Comparison of ENCODE assay signal across 28 mouse cellular contexts in the genomic region with DNA sequence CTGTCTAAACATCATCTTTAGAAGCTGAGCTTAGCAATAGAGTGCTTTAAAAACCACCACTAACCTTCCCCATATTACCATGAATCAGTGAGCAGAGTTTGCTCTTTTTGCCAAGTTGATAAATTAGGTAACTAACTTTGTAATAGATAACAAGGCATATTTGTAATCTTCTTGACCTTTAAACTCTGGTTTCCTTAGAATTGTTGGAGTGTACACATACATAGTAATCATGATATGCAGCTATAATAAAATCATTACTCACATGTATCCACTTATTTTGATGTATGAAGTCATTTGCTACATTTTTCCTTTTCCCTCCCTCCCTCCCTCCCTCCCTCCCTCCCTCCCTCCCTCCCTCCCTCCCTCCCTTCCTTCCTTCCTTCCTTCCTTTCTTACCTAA.
"Had no signal": no experiment of that assay in that cellular context is flagged by ENCODE, and none has a peak within 500 bp of the region (broad histone marks: within the 10 kb centered on the region; RNA-seq: fewer than 3 reads in every experiment).

No protein-coding gene starts in this region.

- H3K9ac ChIP-seq: embryonic facial prominence, embryonic 12.5 days; embryonic facial prominence, embryonic 13.5 days; embryonic facial prominence, embryonic 15.5 days; forebrain, embryonic 13.5 days; forebrain, embryonic 15.5 days; forebrain, postnatal 0 days had no signal

- DNase-seq: cerebellum, adult 18-20 months; cerebellum, adult 2 months; cerebellum, adult 8-10 months; cerebellum, adult 9-10 months; cerebellum, adult 9-11 months; cerebellum, postnatal 10 days; cerebellum, postnatal 14 days; cerebellum, postnatal 25 days; cerebellum, postnatal 36 days; embryo, embryonic 11 days; forebrain, postnatal 0 days; gastrocnemius, adult 2 months; gastrocnemius, postnatal 10 days; gastrocnemius, postnatal 14 days; gastrocnemius, postnatal 25 days; gastrocnemius, postnatal 36 days; heart, adult 11 months; heart, adult 18-20 months had no signal

- ATAC-seq: forebrain, embryonic 13.5 days; forebrain, embryonic 14.5 days; forebrain, embryonic 15.5 days; forebrain, embryonic 16.5 days; forebrain, postnatal 0 days had no signal

- H3K27me3 ChIP-seq: embryonic facial prominence, embryonic 12.5 days; embryonic facial prominence, embryonic 13.5 days; embryonic facial prominence, embryonic 15.5 days; forebrain, embryonic 13.5 days; forebrain, embryonic 15.5 days had no signal

- H3K4me1 ChIP-seq: embryonic facial prominence, embryonic 10.5 days; embryonic facial prominence, embryonic 12.5 days; embryonic facial prominence, embryonic 13.5 days; embryonic facial prominence, embryonic 15.5 days; forebrain, embryonic 10.5 days; forebrain, embryonic 13.5 days; forebrain, embryonic 15.5 days had no signal

- H3K4me3 ChIP-seq: embryonic facial prominence, embryonic 10.5 days; embryonic facial prominence, embryonic 12.5 days; embryonic facial prominence, embryonic 13.5 days; embryonic facial prominence, embryonic 15.5 days; erythroblast, embryonic 14.5 days; forebrain, embryonic 10.5 days; forebrain, embryonic 13.5 days; forebrain, embryonic 15.5 days; gastrocnemius, adult 2 months had no signal

- H3K9me3 ChIP-seq: embryonic facial prominence, embryonic 10.5 days; embryonic facial prominence, embryonic 12.5 days; embryonic facial prominence, embryonic 13.5 days; embryonic facial prominence, embryonic 15.5 days; forebrain, embryonic 10.5 days; forebrain, embryonic 13.5 days; forebrain, embryonic 15.5 days had no signal

- H3K36me3 ChIP-seq: embryonic facial prominence, embryonic 10.5 days; embryonic facial prominence, embryonic 12.5 days; embryonic facial prominence, embryonic 13.5 days; embryonic facial prominence, embryonic 15.5 days; forebrain, embryonic 10.5 days; forebrain, embryonic 15.5 days had no signal

- H3K4me2 ChIP-seq: embryonic facial prominence, embryonic 12.5 days; embryonic facial prominence, embryonic 13.5 days; embryonic facial prominence, embryonic 15.5 days; forebrain, embryonic 13.5 days; forebrain, embryonic 15.5 days had no signal

- H3K27ac ChIP-seq: embryonic facial prominence, embryonic 10.5 days; embryonic facial prominence, embryonic 12.5 days; embryonic facial prominence, embryonic 13.5 days; embryonic facial prominence, embryonic 15.5 days; forebrain, embryonic 10.5 days; forebrain, embryonic 13.5 days; forebrain, embryonic 15.5 days; gastrocnemius, adult 2 months had no signal
